Mouse (Mus musculus) spleen, embryonic (tissue): ENCODE data around the gene Tlk1.

Experiments
- CTCF ChIA-PET: fragments of 350-600 bp; sonication (Branson Sonifier 250); formaldehyde crosslinking; loops from one replicate; lab custom pipeline; 2022; lab: Charles Lee

Tlk1 gene

DNA sequence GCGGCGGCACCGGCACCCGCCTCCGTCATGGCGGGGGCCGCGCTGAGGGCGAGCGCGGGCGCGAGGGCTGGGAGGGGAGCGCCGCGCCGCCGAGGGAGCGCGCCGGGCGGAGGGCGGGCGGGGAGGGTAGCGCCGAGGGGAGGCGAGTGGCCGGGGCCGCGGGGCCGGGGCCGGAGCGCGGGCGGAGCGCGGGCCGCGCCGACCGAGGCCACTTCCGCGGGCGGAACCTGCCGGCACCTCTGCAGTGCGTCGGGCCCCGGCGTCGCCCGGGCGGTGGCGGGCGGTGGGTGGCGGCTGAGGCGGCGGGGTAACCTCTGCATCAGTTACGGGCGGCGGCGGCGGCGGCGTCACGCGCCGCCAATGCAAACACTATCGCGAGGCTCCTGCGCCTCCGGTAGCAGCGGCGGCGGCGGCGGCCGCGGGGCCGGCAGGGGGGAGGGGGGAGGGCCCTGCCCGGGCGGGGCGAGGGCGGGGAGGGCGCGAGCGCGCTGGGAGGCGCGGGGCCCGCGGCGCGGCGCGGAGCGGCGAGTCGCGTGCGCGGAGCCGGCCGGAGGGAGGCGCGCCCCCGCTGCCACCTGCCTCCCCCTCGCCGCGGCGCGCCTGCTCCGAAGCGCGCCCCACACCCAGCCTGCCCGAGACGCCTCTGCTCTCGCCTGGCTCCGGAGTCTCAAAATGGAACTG lies at the start of gene Tlk1:
Gene Tlk1, minus strand, starts transcription at position 358 of the 681 bp plus-strand sequence.
- CTCF ChIA-PET = no interaction called here

GRCm38 (mm10) chr2:70875129-70875528 lies 49.6 kb upstream of the Tlk1 start:
- CTCF ChIA-PET = no interaction called here

GRCm38 (mm10) chr2:70873168-70873567 lies 47.6 kb upstream of the Tlk1 start:
- CTCF ChIA-PET = interaction anchor here (0.7 kb wide), 1 partner anchor 65 kb away, joined by 14 read pairs; no protein-coding TSS in a partner anchor

DNA sequence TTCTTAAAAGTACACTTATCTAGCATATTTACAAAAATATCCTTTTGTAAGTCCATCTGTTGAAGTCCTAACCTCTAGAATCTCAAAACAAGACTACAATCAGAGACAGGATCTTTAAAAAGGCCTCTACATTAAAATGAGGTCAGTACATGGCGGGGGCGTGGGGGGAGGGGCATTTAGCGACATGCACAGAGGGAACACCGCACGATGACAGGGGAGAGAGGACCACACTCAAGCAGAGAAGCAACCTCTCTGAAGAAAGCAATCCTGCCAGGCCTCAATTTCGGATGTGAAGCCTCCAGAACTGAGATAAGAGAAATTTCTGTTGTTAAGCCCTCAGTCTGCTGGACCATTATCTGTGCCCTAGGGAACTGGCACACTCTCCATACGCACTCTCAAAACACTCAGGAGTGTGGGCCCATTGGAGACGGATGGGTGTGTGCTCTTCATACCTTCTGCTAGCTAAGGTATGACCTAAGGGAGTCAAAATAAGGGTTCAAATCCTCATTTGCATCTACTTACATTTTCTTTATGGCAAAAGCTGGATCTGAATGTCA lies 46.0 kb upstream of the Tlk1 start:
- CTCF ChIA-PET = no interaction called here

GRCm38 (mm10) chr2:70870819-70871218 lies 45.3 kb upstream of the Tlk1 start:
- CTCF ChIA-PET = no interaction called here

GRCm38 (mm10) chr2:70869116-70869515 lies 43.6 kb upstream of the Tlk1 start:
- CTCF ChIA-PET = no interaction called here

GRCm38 (mm10) chr2:70867231-70867630 lies 41.7 kb upstream of the Tlk1 start:
- CTCF ChIA-PET = interaction anchor here (0.6 kb wide), 1 partner anchor 102 kb away, joined by 5 read pairs; no protein-coding TSS in a partner anchor

DNA sequence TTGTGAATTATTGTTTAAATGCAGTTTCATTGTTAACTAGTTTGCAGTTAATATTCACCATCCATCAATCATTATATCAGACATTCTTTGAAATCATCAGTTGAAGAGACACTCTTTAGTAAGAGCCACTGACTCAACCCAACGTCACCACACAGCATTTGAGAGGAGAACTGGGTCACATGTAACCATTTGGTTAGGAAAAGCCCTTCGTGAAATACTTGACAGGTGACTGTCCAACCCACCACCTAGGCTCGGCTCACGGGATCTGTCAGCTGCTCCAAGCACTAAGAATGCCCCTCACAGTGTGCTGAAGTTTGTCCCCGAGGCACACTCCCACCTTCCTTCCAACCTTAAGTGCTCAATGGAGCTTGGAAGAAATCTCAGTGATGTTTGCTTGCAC lies 37.4 kb upstream of the Tlk1 start:
- CTCF ChIA-PET = no interaction called here

- CTCF ChIA-PET = no interaction called here
Measured at GRCm38 (mm10) chr2:70859740-70860139, 34.2 kb upstream of the Tlk1 start.

DNA sequence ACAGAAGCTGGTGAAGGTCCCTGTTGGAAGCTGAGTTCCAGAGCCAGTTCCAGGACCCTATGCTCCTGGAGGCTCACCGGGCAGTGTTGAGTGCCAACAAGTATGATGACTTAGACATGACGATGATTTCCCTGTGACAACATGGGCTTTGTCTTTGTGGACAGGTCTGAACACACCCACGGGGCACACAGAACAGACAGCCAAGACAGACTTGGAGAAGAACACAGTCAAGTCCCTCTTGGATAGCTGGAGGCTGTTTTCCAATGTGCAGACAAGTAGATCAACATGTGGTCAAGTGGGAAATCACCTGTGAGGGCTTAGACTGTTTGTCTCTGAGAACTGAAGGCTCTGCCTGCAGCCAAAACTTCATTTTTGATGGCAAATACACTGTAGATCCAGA lies 31.4 kb upstream of the Tlk1 start:
- CTCF ChIA-PET = interaction anchor here (0.8 kb wide), 1 partner anchor 34 kb away, joined by 3 read pairs; no protein-coding TSS in a partner anchor

GRCm38 (mm10) chr2:70854231-70854888 lies 28.8 kb upstream of the Tlk1 start:
- CTCF ChIA-PET = interaction anchor here (0.6 to 0.7 kb wide), 2 partner anchors 31 to 675 kb away, joined by 3 to 5 read pairs; no protein-coding TSS in a partner anchor

- CTCF ChIA-PET = no interaction called here
Measured at GRCm38 (mm10) chr2:70853329-70853728, 27.8 kb upstream of the Tlk1 start.

DNA sequence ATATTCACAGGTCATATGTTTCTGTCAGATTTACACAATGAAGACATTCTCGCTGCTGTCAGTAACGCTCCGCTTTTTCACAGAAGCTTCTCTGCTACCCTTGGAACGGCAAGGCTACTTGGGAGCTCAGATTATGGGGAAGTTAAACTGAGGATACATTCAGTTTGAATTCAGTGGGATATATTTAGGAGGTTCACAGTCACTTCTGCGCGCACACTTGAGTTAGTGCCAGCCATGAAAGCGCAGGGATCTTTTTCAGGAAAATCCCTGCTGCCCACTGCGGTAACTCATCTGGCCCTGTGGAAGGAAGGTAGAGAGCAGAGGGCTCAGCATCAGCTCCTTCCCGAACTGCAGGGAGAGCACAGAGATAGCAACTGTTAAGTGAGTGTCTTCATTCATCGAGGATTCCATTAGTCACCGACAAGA lies 27.3 kb upstream of the Tlk1 start:
- CTCF ChIA-PET = no interaction called here

DNA sequence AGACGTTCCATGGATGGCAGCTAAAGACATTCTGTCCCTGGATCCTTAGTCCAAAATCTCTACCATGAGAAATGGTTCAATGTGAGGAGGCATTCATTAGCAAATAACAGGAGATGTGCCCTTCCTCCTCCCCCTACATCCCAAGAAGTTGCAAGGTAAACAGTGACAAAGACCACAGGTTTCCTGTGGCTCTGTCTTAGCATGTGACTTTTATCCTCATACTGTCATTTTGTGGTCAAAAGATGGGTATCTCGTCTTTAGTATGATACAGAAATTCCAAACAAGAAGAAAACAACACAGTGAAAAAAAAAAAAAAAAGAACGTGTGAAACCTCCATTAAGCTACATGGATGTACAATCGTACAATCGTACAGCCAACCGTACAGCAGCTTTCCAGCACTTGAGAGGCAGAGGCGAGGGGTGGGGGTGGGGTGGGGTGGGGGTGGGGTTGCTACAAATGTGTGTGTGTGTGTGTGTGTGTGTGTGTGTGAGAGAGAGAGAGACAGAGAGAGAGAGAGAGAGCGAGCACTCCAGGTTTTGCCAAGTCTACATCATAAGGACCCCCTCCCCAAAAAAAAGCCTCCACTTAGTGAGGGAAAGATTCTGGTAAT lies 26.8 kb upstream of the Tlk1 start:
- CTCF ChIA-PET = no interaction called here

DNA sequence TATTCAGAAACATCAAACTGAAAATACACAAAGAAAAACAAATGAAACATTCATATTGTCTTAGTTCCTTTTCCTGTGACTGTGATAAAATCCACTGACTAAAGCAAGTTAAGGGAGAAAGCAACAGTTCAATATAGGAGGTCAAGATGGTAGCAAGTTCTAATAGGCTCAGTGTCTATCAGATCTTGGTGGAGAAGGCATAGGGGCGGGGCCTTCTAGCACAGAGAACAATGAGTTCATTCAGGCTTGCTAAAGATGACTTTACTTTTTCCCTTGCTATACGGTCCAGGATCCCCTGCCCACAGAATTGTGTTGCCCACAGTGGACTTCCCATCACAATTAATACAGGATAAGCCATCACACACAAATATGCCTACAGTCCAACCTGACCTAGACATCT lies 20.3 kb upstream of the Tlk1 start:
- CTCF ChIA-PET = no interaction called here

DNA sequence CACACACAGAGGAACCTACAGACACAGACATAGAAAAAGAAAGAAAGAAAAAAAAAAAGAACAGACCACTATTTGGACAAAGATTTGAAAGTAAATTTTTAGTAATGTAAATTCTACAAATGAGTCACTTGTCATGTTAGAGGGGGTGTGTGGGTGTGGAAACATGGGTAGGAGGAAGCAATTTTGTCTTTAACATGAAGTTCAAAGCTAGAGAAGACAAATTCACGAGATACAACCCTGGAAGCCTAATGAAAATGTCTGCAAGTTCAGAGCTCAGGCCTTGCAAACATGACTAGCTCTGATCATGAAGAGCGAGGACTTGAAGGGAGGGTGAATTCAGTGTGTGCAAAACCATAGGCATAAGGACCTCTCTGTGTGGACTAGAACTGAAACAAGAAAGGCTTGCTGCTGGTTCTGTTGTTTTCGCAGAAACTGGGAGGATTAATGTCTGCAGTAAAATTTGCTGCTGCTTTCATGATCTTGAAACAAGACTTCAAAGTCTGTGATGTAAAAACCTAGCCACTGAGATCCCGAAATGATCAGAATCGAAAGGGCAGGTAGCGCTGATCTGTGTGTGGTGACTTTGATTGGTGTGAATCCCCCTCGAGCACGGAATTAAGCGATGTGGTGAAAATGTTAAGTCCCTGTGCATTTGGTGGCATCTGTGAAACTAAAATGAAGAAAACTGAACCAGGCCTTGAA lies 19.3 kb upstream of the Tlk1 start:
- CTCF ChIA-PET = no interaction called here

- CTCF ChIA-PET = no interaction called here
Measured at GRCm38 (mm10) chr2:70842049-70842618, 16.6 kb upstream of the Tlk1 start.

GRCm38 (mm10) chr2:70838536-70839216 lies 13.1 kb upstream of the Tlk1 start:
- CTCF ChIA-PET = interaction anchor here (0.5 kb wide), 1 partner anchor 128 kb away, joined by 6 read pairs; no protein-coding TSS in a partner anchor

DNA sequence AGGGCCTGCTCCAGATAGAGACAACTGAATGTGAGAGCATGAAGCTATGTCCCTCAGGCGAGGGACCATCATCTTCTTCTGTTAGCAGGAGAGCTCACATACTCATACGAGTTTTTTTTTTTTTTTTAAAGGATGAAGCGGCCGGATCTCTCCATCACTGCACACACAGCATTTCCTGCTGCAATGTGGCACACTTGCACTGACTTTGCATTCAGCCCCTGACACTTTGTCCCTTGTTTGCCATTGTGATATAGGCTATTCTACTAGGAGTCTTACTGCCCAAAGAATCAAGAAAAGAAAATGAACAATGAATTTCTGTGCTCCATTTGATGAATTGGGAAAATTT lies 10.8 kb upstream of the Tlk1 start:
- CTCF ChIA-PET = interaction anchor here (0.6 kb wide), 1 partner anchor 51 kb away, joined by 4 read pairs; no protein-coding TSS in a partner anchor

DNA sequence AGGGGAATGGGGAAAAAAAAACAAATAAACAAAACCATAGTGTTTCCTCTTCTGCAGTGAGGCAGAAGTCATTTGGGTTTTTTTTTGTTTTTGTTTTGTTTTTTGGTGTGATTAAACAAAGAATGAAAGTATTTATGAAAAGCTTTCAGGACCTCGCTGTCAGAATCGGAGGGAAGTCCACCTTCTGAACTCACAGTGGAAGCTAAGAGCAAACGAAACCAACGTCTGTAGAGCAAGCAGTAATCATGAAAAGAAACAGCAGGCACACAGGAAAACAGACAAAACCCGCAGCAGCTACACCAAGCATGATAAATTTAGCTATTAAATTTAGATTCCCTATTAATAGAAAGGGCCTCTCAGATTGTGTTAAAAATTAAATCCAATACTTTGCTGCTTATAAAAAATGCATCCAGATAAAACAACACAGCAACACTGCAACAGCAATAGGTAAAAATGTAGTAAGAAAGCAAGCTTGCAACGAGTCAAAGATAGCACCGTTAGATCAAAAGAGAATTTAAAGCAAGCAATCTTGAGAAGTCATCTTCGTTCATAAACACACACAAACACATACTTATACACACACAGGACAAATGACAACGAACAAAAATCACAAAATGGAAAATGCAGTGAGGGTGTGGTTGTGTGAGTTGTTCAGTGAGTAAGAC lies 10.2 kb upstream of the Tlk1 start:
- CTCF ChIA-PET = interaction anchor here (0.6 kb wide), 1 partner anchor 52 kb away, joined by 4 read pairs; no protein-coding TSS in a partner anchor
